Mouse (Mus musculus) adrenal gland, adult (tissue): Measurements from ENCODE around the gene Gm10413.
"Not testable (repeated sequence)": the region's sequence is repeated elsewhere in the genome, so short reads cannot be mapped to it uniquely, and the experiment has no call there.

Experiments
- DNase-seq, 2 experiments: peaks; one replicate each; pipeline ENCODE4 v3.0.0; 2022 to 2023; ENCODE audit warnings: low spot score in 1 of 2; ENCODE audit not compliant: inconsistent age in 2 of 2

The Gm10413 gene

GRCm38 (mm10) chr14:3394793-3395192 lies at the start of gene Gm10413:
TSS of gene Gm10413 (plus strand) at chr14:3395093.
- DNase-seq = not testable (repeated sequence)

GRCm38 (mm10) chr14:3412314-3412713 lies 17.4 kb downstream of the Gm10413 start, which contains the start of gene Gm10409:
TSS of gene Gm10409 (plus strand) at chr14:3412614.
- DNase-seq = not testable (repeated sequence)

GRCm38 (mm10) chr14:3427803-3428202 lies 32.9 kb downstream of the Gm10413 start, which contains the start of gene Gm3005:
TSS of gene Gm3005 (plus strand) at chr14:3428103.
- not testable (repeated sequence) for DNase-seq

GRCm38 (mm10) chr14:3449079-3449478 lies 54.2 kb downstream of the Gm10413 start, which contains the start of gene Gm10408:
TSS of gene Gm10408 (plus strand) at chr14:3449379.
- DNase-seq = not testable (repeated sequence)
